Mouse (Mus musculus) liver, embryonic 13.5 days (tissue): ENCODE measurements around the gene Cdc42ep2. TPM values are rescaled to one million over a fixed set of nuclear protein-coding genes. Genes with fewer than 3 reads are reported as not detected.
A peak's percentile ranks its signal among the peaks of the same experiment; 100 is the strongest.

Experiments
- ATAC-seq: fragments of 200-750 bp; cut with Nextera tagmentation; 2 replicates; pipeline ENCODE4 v1.8.0; 2017; ENCODE audit warnings: low read depth, mild to moderate bottlenecking, moderate number of reproducible peaks, moderate library complexity
- DNase-seq: peaks from one replicate; pipeline ENCODE4 v3.0.0; 2022
- H3K27ac ChIP-seq: fragments of 300-500 bp; sonication (generic); 2 replicates; pipeline ENCODE4 v1.5.1; 2015; ENCODE audit warnings: moderate library complexity, mild to moderate bottlenecking, inconsistent platforms
- H3K27me3 ChIP-seq: fragments of 300-500 bp; sonication (generic); 2 replicates; pipeline ENCODE4 v1.6.1; 2015; ENCODE audit warnings: mild to moderate bottlenecking, inconsistent platforms
- H3K36me3 ChIP-seq: fragments of 300-500 bp; sonication (generic); 2 replicates; pipeline ENCODE4 v1.6.1; 2015; ENCODE audit warnings: mild to moderate bottlenecking, inconsistent platforms
- H3K4me1 ChIP-seq: fragments of 300-500 bp; sonication (generic); replicated peaks from 2 replicates; pipeline ENCODE4 v1.6.1; 2015; ENCODE audit warnings: inconsistent platforms
- H3K4me2 ChIP-seq: fragments of 300-500 bp; sonication (generic); 2 replicates; pipeline ENCODE4 v1.6.1; 2015; ENCODE audit warnings: inconsistent platforms, mild to moderate bottlenecking, moderate library complexity
- H3K4me3 ChIP-seq: fragments of 300-500 bp; sonication (generic); replicated peaks from 2 replicates; pipeline ENCODE4 v1.5.1; 2015; ENCODE audit warnings: mild to moderate bottlenecking, inconsistent platforms
- H3K9ac ChIP-seq: fragments of 300-500 bp; sonication (generic); 2 replicates; pipeline ENCODE4 v1.6.1; 2015; ENCODE audit warnings: mild to moderate bottlenecking, inconsistent platforms
- H3K9me3 ChIP-seq: fragments of 300-500 bp; sonication (generic); replicated peaks from 2 replicates; pipeline ENCODE4 v1.6.1; 2016; ENCODE audit warnings: inconsistent platforms
- WGBS: fragments of 180-500 bp; shearing (Covaris S2); methylation state at CpG from one replicate; pipeline ENCODE4 v1.1.7; 2015; ENCODE audit not compliant: insufficient replicate concordance; 5-methylcytosine and 5-hydroxymethylcytosine counted together
- polyA plus RNA-seq: library from polyadenylated mRNA; unstranded; fragments of >200 nt; fragmentation: Nextera tagmentation; extraction: Ambion mirVana; gene quantifications from 2 replicates; pipeline ENCODE4 v1.2.1, GENCODE M21; 2015

The Cdc42ep2 gene
- polyA plus RNA-seq, 1 experiment from 2014 or later, result 2.7 TPM

GRCm38 (mm10) chr19:5872528-5872927 is 52.1 kb downstream of the Cdc42ep2 start:
- DNase-seq, result no peak
- Histone ChIP-seq H3K4me3 (no peak overlapping the region), H3K4me1 (peaks cover 60% of the 10 kb centered on the region), H3K4me2 (peak overlapping the region; percentile 90; the same call in 1 of the 2 replicates), H3K27me3 (no peaks in the 10 kb centered on the region), H3K9me3 (no peaks in the 10 kb centered on the region), H3K9ac (peak overlapping the region; percentile 14; the same call in 1 of the 2 replicates), H3K36me3 (peaks cover 30% of the 10 kb centered on the region), H3K27ac (peak overlapping the region; percentile 60; the same call in 1 of the 2 replicates)
- ATAC-seq, result no peak
- 45% methylated on average over 4 of the region's 4 CpGs for WGBS

GRCm38 (mm10) chr19:5871683-5872082 is 52.9 kb downstream of the Cdc42ep2 start:
- Histone ChIP-seq H3K27me3 (no peaks in the 10 kb centered on the region), H3K4me2 (peak overlapping the region; percentile 15; the same call in 1 of the 2 replicates), H3K4me3 (no peak overlapping the region), H3K4me1 (peaks cover 54% of the 10 kb centered on the region), H3K27ac (0 out of 2 replicates have a peak overlapping the region, but pooled peaks have one; percentile 60), H3K9ac (no peak overlapping the region), H3K36me3 (peaks cover 30% of the 10 kb centered on the region), H3K9me3 (no peaks in the 10 kb centered on the region)
- ATAC-seq, result no peak
- WGBS, result 47% methylated on average over 6 of the region's 6 CpGs
- DNase-seq, result no peak

GRCm38 (mm10) chr19:5871273-5871672 is 53.3 kb downstream of the Cdc42ep2 start:
- DNase-seq (no peak), ATAC-seq (peak; percentile 12; the same call in 1 of the 2 replicates)
- 21% methylated on average over 7 of the region's 7 CpGs for WGBS
- peak overlapping the region; percentile 15; the same call in 1 of the 2 replicates for H3K4me2 ChIP-seq
- H3K4me3 ChIP-seq, result no peak overlapping the region
- peaks cover 30% of the 10 kb centered on the region for H3K36me3 ChIP-seq
- H3K9me3 ChIP-seq, result no peaks in the 10 kb centered on the region
- H3K27me3 ChIP-seq, result no peaks in the 10 kb centered on the region
- H3K9ac ChIP-seq, result no peak overlapping the region
- H3K27ac ChIP-seq, result peak overlapping the region; percentile 36; the same call in 1 of the 2 replicates
- peaks cover 54% of the 10 kb centered on the region for H3K4me1 ChIP-seq

GRCm38 (mm10) chr19:5868096-5868495 is 56.5 kb downstream of the Cdc42ep2 start:
- Histone ChIP-seq H3K4me3 (no peak overlapping the region), H3K9ac (no peak overlapping the region), H3K9me3 (no peaks in the 10 kb centered on the region), H3K4me2 (no peak overlapping the region), H3K27ac (no peak overlapping the region), H3K4me1 (peaks cover 28% of the 10 kb centered on the region), H3K27me3 (no peaks in the 10 kb centered on the region), H3K36me3 (peaks cover 55% of the 10 kb centered on the region)
- 69% methylated on average over 6 of the region's 6 CpGs for WGBS
- ATAC-seq (no peak), DNase-seq (no peak)

Other genes starting within 250 kb of the Cdc42ep2 start
- gene Map3k11, start 236.1 kb downstream of the Cdc42ep2 start, polyA plus RNA-seq, result 13.8 and 15.9 TPM in 2 replicates
- gene Pcnx3, start 235.9 kb downstream of the Cdc42ep2 start, polyA plus RNA-seq, result 9.1 and 10.1 TPM in 2 replicates
- gene Kcnk7, start 220.4 kb downstream of the Cdc42ep2 start, polyA plus RNA-seq, result 0.21 and 0.46 TPM in 2 replicates
- gene Ehbp1l1, start 198.5 kb downstream of the Cdc42ep2 start, polyA plus RNA-seq, result 105 and 111 TPM in 2 replicates
- 44.5 and 47.0 TPM in 2 replicates for gene Fam89b, start 195.2 kb downstream of the Cdc42ep2 start, polyA plus RNA-seq
- gene Ltbp3, start 183.9 kb downstream of the Cdc42ep2 start, polyA plus RNA-seq, result 1.1 and 2.7 TPM in 2 replicates
- gene Scyl1, start 153.4 kb downstream of the Cdc42ep2 start, polyA plus RNA-seq, result 25.2 and 27.5 TPM in 2 replicates
- gene Frmd8, start 49.5 kb downstream of the Cdc42ep2 start, polyA plus RNA-seq, result 13.9 and 15.8 TPM in 2 replicates
- gene Slc25a45, start 47.0 kb downstream of the Cdc42ep2 start, polyA plus RNA-seq, result 5.7 and 6.8 TPM in 2 replicates
- 2.5 TPM in 2 replicates for gene Tigd3, start 30.7 kb downstream of the Cdc42ep2 start, polyA plus RNA-seq
- 56.7 and 60.0 TPM in 2 replicates for gene Dpf2, start 11.8 kb downstream of the Cdc42ep2 start, polyA plus RNA-seq
- 62.2 and 69.8 TPM in 2 replicates for gene Pola2, start 39.4 kb upstream of the Cdc42ep2 start, polyA plus RNA-seq
- gene Slc22a20, start 61.3 kb upstream of the Cdc42ep2 start, polyA plus RNA-seq, result not detected in 2 replicates
- gene Capn1, start 91.1 kb upstream of the Cdc42ep2 start, polyA plus RNA-seq, result 21.9 and 26.3 TPM in 2 replicates
- 11.6 and 13.9 TPM in 2 replicates for gene Syvn1, start 121.8 kb upstream of the Cdc42ep2 start, polyA plus RNA-seq
- gene Mrpl49, start 133.0 kb upstream of the Cdc42ep2 start, polyA plus RNA-seq, result 50.2 and 59.4 TPM in 2 replicates
- 639 and 696 TPM in 2 replicates for gene Fau, start 133.0 kb upstream of the Cdc42ep2 start, polyA plus RNA-seq
- gene Znhit2, start 136.4 kb upstream of the Cdc42ep2 start, polyA plus RNA-seq, result 22.1 and 23.2 TPM in 2 replicates
- gene Tm7sf2, start 143.6 kb upstream of the Cdc42ep2 start, polyA plus RNA-seq, result 30.6 and 33.2 TPM in 2 replicates
- gene Vps51, start 152.4 kb upstream of the Cdc42ep2 start, polyA plus RNA-seq, result 29.1 and 31.6 TPM in 2 replicates
- gene Tmem262, start 155.2 kb upstream of the Cdc42ep2 start, polyA plus RNA-seq, result not detected in 2 replicates
- 0.49 and 0.80 TPM in 2 replicates for gene Gm28374, start 157.4 kb upstream of the Cdc42ep2 start, polyA plus RNA-seq
- 22.6 and 23.5 TPM in 2 replicates for gene Zfpl1, start 160.1 kb upstream of the Cdc42ep2 start, polyA plus RNA-seq
- 34.2 and 39.3 TPM in 2 replicates for gene Cdca5, start 160.2 kb upstream of the Cdc42ep2 start, polyA plus RNA-seq
- 0.30 and 0.32 TPM in 2 replicates for gene AC131692.1, start 169.6 kb upstream of the Cdc42ep2 start, polyA plus RNA-seq
- gene Naaladl1, start 181.0 kb upstream of the Cdc42ep2 start, polyA plus RNA-seq, result 2.2 and 2.6 TPM in 2 replicates
- gene Sac3d1, start 193.8 kb upstream of the Cdc42ep2 start, polyA plus RNA-seq, result 27.5 and 27.9 TPM in 2 replicates
- gene Snx15, start 203.5 kb upstream of the Cdc42ep2 start, polyA plus RNA-seq, result 46.5 and 48.5 TPM in 2 replicates
- gene Batf2, start 216.2 kb upstream of the Cdc42ep2 start, polyA plus RNA-seq, result 0.12 and 0.29 TPM in 2 replicates
- 37.1 and 38.0 TPM in 2 replicates for gene Arl2, start 216.7 kb upstream of the Cdc42ep2 start, polyA plus RNA-seq